Mouse (Mus musculus): ENCODE results near the gene Rasl11b. TPM values are rescaled to one million over a fixed set of nuclear protein-coding genes. Genes with fewer than 3 reads are reported as not detected.

The Rasl11b gene
- polyA plus RNA-seq, 1 experiment: 8.0 TPM

GRCm38 (mm10) chr5:74229775-74230413, 34.8 kb downstream of the Rasl11b start:
- Histone ChIP-seq H3K27ac (ENCODE audit: insufficient read depth, low read length) (no peak overlapping the region), H3K27me3 (ENCODE audit: control insufficient read depth, insufficient read depth, low read length, poor library complexity, severe bottlenecking) (no peaks in the 10 kb centered on the region), H3K4me3 (ENCODE audit: low read depth, low read length) (no peak overlapping the region), H3K4me1 (ENCODE audit: control insufficient read depth, insufficient read depth, low read length) (no peaks in the 10 kb centered on the region), H3K9me3 (replicated peaks; ENCODE audit: control insufficient read depth, insufficient read depth, low read length, poor library complexity, severe bottlenecking) (no peaks in the 10 kb centered on the region), H3K9ac (ENCODE audit: low read depth, poor library complexity, severe bottlenecking) (no peak overlapping the region), H3K36me3 (ENCODE audit: control insufficient read depth, insufficient read depth, low read length, poor library complexity, severe bottlenecking) (no peaks in the 10 kb centered on the region)
- TF ChIP-seq EP300 (IDR thresholded peaks at IDR 0.05; ENCODE audit: insufficient read depth, low read depth, low read length) (no peak), CTCF (IDR thresholded peaks at IDR 0.05; ENCODE audit: low read depth, low read length) (no peak), POLR2A (IDR thresholded peaks at IDR 0.05; ENCODE audit: insufficient read depth, low read length) (no peak)

GRCm38 (mm10) chr5:74230525-74230924, 35.4 kb downstream of the Rasl11b start:
- Histone ChIP-seq H3K27ac (ENCODE audit: insufficient read depth, low read length) (no peak overlapping the region), H3K4me1 (ENCODE audit: control insufficient read depth, insufficient read depth, low read length) (no peaks in the 10 kb centered on the region), H3K9ac (ENCODE audit: low read depth, poor library complexity, severe bottlenecking) (no peak overlapping the region), H3K36me3 (ENCODE audit: control insufficient read depth, insufficient read depth, low read length, poor library complexity, severe bottlenecking) (no peaks in the 10 kb centered on the region), H3K27me3 (ENCODE audit: control insufficient read depth, insufficient read depth, low read length, poor library complexity, severe bottlenecking) (no peaks in the 10 kb centered on the region), H3K9me3 (replicated peaks; ENCODE audit: control insufficient read depth, insufficient read depth, low read length, poor library complexity, severe bottlenecking) (no peaks in the 10 kb centered on the region), H3K4me3 (ENCODE audit: low read depth, low read length) (no peak overlapping the region)
- TF ChIP-seq EP300 (IDR thresholded peaks at IDR 0.05; ENCODE audit: insufficient read depth, low read depth, low read length) (no peak), POLR2A (IDR thresholded peaks at IDR 0.05; ENCODE audit: insufficient read depth, low read length) (no peak), CTCF (IDR thresholded peaks at IDR 0.05; ENCODE audit: low read depth, low read length) (no peak)

DNA sequence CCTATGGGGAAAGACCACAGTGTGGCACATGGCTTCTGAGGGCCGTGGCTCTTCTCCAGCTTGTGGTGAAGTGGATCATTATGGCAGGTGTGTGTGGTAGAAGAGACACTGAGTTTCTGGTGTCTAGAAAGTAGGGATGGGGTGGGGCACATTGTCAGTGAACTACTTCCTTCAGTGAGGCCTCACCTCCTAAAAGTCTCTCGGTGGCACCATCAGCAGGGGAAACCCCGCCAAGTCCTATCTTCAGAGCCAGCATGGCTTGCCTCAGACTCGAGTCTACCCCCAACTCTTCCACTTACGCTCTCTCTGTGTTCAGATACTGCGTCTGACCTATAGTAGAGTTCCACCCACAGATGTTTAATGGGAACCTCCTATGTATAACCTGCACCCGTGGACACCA, 38.7 kb downstream of the Rasl11b start:
- TF ChIP-seq POLR2A (IDR thresholded peaks at IDR 0.05; ENCODE audit: insufficient read depth, low read length) (no peak), EP300 (IDR thresholded peaks at IDR 0.05; ENCODE audit: insufficient read depth, low read depth, low read length) (no peak), CTCF (IDR thresholded peaks at IDR 0.05; ENCODE audit: low read depth, low read length) (no peak)
- no peak overlapping the region for H3K4me3 ChIP-seq (ENCODE audit: low read depth, low read length)
- no peaks in the 10 kb centered on the region for H3K36me3 ChIP-seq (ENCODE audit: control insufficient read depth, insufficient read depth, low read length, poor library complexity, severe bottlenecking)
- no peaks in the 10 kb centered on the region for H3K27me3 ChIP-seq (ENCODE audit: control insufficient read depth, insufficient read depth, low read length, poor library complexity, severe bottlenecking)
- H3K27ac ChIP-seq (ENCODE audit: insufficient read depth, low read length): no peak overlapping the region
- H3K9ac ChIP-seq (ENCODE audit: low read depth, poor library complexity, severe bottlenecking): no peak overlapping the region
- no peaks in the 10 kb centered on the region for H3K4me1 ChIP-seq (ENCODE audit: control insufficient read depth, insufficient read depth, low read length)
- H3K9me3 ChIP-seq (replicated peaks; ENCODE audit: control insufficient read depth, insufficient read depth, low read length, poor library complexity, severe bottlenecking): no peaks in the 10 kb centered on the region

DNA sequence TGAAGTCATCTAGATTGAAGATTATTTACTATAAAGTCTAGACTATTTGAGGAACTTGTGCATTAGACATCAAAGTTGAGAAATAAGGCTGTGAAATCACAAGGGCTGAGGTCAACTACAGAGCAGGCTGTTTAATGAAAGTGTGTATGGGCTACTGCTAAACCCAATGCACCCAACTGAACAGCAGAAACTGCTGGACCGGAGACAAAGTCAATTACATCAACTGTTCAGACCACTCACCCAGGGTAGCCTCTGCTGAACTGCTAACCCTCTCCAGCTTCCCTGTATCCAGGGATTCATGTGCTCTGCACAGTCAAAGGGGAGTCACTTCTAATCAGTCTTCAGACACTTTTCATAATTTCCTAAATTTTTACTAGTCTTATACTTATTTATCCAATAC, 44.3 kb downstream of the Rasl11b start:
- Histone ChIP-seq H3K27me3 (ENCODE audit: control insufficient read depth, insufficient read depth, low read length, poor library complexity, severe bottlenecking) (no peaks in the 10 kb centered on the region), H3K9me3 (replicated peaks; ENCODE audit: control insufficient read depth, insufficient read depth, low read length, poor library complexity, severe bottlenecking) (no peaks in the 10 kb centered on the region; the same call in 1 of the 2 replicates), H3K4me1 (ENCODE audit: control insufficient read depth, insufficient read depth, low read length) (no peaks in the 10 kb centered on the region), H3K9ac (ENCODE audit: low read depth, poor library complexity, severe bottlenecking) (no peak overlapping the region), H3K4me3 (ENCODE audit: low read depth, low read length) (no peak overlapping the region), H3K36me3 (ENCODE audit: control insufficient read depth, insufficient read depth, low read length, poor library complexity, severe bottlenecking) (no peaks in the 10 kb centered on the region), H3K27ac (ENCODE audit: insufficient read depth, low read length) (no peak overlapping the region)
- TF ChIP-seq EP300 (IDR thresholded peaks at IDR 0.05; ENCODE audit: insufficient read depth, low read depth, low read length) (no peak), CTCF (IDR thresholded peaks at IDR 0.05; ENCODE audit: low read depth, low read length) (no peak), POLR2A (IDR thresholded peaks at IDR 0.05; ENCODE audit: insufficient read depth, low read length) (no peak)

- H3K4me1 ChIP-seq (ENCODE audit: control insufficient read depth, insufficient read depth, low read length): no peaks in the 10 kb centered on the region
- no peak overlapping the region for H3K4me3 ChIP-seq (ENCODE audit: low read depth, low read length)
- no peak overlapping the region for H3K9ac ChIP-seq (ENCODE audit: low read depth, poor library complexity, severe bottlenecking)
- no peaks in the 10 kb centered on the region for H3K36me3 ChIP-seq (ENCODE audit: control insufficient read depth, insufficient read depth, low read length, poor library complexity, severe bottlenecking)
- no peak overlapping the region for H3K27ac ChIP-seq (ENCODE audit: insufficient read depth, low read length)
- H3K27me3 ChIP-seq (ENCODE audit: control insufficient read depth, insufficient read depth, low read length, poor library complexity, severe bottlenecking): no peaks in the 10 kb centered on the region
- TF ChIP-seq EP300 (IDR thresholded peaks at IDR 0.05; ENCODE audit: insufficient read depth, low read depth, low read length) (no peak), CTCF (IDR thresholded peaks at IDR 0.05; ENCODE audit: low read depth, low read length) (no peak)
- H3K9me3 ChIP-seq (replicated peaks; ENCODE audit: control insufficient read depth, insufficient read depth, low read length, poor library complexity, severe bottlenecking): no peaks in the 10 kb centered on the region; the same call in 1 of the 2 replicates
Measured at GRCm38 (mm10) chr5:74240298-74240697, 45.2 kb downstream of the Rasl11b start.

GRCm38 (mm10) chr5:74240926-74241680, 46.0 kb downstream of the Rasl11b start:
- Histone ChIP-seq H3K36me3 (ENCODE audit: control insufficient read depth, insufficient read depth, low read length, poor library complexity, severe bottlenecking) (no peaks in the 10 kb centered on the region), H3K9ac (ENCODE audit: low read depth, poor library complexity, severe bottlenecking) (no peak overlapping the region), H3K4me3 (ENCODE audit: low read depth, low read length) (no peak overlapping the region), H3K4me1 (ENCODE audit: control insufficient read depth, insufficient read depth, low read length) (no peaks in the 10 kb centered on the region), H3K9me3 (replicated peaks; ENCODE audit: control insufficient read depth, insufficient read depth, low read length, poor library complexity, severe bottlenecking) (no peaks in the 10 kb centered on the region; the same call in 1 of the 2 replicates), H3K27ac (ENCODE audit: insufficient read depth, low read length) (no peak overlapping the region), H3K27me3 (ENCODE audit: control insufficient read depth, insufficient read depth, low read length, poor library complexity, severe bottlenecking) (no peaks in the 10 kb centered on the region)
- no peak for TF ChIP-seq CTCF (IDR thresholded peaks at IDR 0.05; ENCODE audit: low read depth, low read length)
- TF ChIP-seq POLR2A (IDR thresholded peaks at IDR 0.05; ENCODE audit: insufficient read depth, low read length): no peak
- TF ChIP-seq EP300 (IDR thresholded peaks at IDR 0.05; ENCODE audit: insufficient read depth, low read depth, low read length): no peak
